Mouse (Mus musculus) erythroblast, adult 5-6 weeks (primary cell): ENCODE measurements around the gene Cox20. TPM values are rescaled to one million over a fixed set of nuclear protein-coding genes. Genes with fewer than 3 reads are reported as not detected.
"Not testable (repeated sequence)": the region's sequence is repeated elsewhere in the genome, so short reads cannot be mapped to it uniquely, and the experiment has no call there.

Source experiments
- ATAC-seq: replicated peaks from 2 replicates; pipeline ENCODE4 v1.8.0; 2016; ENCODE audit warnings: moderate number of reproducible peaks, mild to moderate bottlenecking, moderate TSS enrichment, inconsistent platforms; ENCODE audit not compliant: poor library complexity, low FRiP score, severe bottlenecking
- total RNA-seq, 2 experiments: library from RNA; stranded (forward) in 1 of 2; stranded (reverse) in 1 of 2; fragments of 150-400 nt in 1 of 2; fragments of 200-764, 138-1000 nt in 1 of 2; gene quantifications; 2 replicates each; pipeline versions ENCODE4 v1.2.3 to v1.2.4; 2015 to 2017; ENCODE audit warnings: low replicate concordance in 2 of 2

Cox20 gene
- total RNA-seq (2015; ENCODE audit: low replicate concordance) = 53.6 and 94.9 TPM in 2 replicates
- 54.2 and 68.2 TPM in 2 replicates for total RNA-seq (2017; ENCODE audit: low replicate concordance)

GRCm38 (mm10) chr1:178318389-178319184, at the start of gene Cox20:
Gene Cox20 (plus strand): TSS chr1:178319130.
- ATAC-seq = peak; percentile 85

GRCm38 (mm10) chr1:178270635-178271034, 48.3 kb upstream of the Cox20 start:
- no peak for ATAC-seq

- no peak for ATAC-seq
Measured at GRCm38 (mm10) chr1:178275174-178275730, 43.7 kb upstream of the Cox20 start.

DNA sequence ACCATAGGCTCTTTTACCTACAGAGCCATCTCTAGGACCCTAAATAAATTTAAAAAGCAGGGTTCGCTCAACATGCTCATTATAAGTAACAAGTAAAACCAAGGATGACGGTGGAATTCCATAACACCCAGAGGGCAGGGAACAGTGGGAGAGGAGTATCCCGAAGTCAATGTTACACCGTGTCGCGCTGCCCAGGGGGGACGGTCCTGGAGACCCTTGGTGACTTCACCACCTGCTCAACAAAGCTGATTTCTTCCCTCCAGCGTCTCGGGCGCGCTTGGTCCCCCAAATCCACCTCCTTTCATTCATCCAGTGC, 43.2 kb upstream of the Cox20 start:
- ATAC-seq = no peak

GRCm38 (mm10) chr1:178276054-178276911, 42.6 kb upstream of the Cox20 start:
- no peak; the same call in 1 of the 2 replicates for ATAC-seq

DNA sequence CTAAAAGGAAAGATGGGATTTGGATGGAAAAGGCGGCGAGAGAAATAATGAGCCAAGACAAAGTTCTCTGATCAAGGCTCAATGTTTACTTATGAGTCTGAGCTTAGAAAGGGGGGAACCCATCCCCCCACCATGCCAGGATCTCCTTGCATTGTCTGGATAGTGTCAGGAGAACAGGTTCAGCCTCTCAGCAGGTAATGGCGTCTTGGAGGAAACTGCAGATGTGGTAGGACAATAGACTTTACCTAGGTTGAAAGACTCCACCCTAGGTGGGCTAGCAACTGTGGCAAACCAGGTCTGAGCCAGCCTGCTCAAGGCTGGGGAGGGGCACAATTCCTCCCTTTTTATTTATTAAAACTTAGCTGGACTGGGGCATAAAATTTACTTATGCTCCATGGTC, 35.6 kb upstream of the Cox20 start:
- not testable (repeated sequence) for ATAC-seq

- no peak for ATAC-seq
Measured at GRCm38 (mm10) chr1:178283946-178284720, 34.8 kb upstream of the Cox20 start.

GRCm38 (mm10) chr1:178287601-178288176, 31.2 kb upstream of the Cox20 start:
- no peak for ATAC-seq

DNA sequence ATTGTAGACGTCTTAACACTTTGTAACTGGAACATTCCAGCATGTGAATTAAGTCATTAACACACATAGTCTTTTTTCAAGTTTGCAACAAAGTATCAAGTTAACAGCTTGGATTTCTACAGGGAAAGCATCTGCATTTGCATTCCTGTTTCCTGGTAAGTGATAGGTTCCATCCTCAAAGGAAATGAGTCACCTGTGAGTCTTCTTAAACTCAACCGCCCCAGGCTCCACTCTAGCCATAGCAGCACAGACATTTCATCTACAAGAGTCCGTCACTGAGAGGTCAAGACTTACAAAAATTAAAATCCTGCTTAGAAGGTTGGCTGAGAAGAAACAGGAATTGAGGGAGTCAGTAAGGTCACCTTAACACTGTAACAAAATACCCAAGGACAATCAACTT, 27.2 kb upstream of the Cox20 start:
- ATAC-seq = no peak

DNA sequence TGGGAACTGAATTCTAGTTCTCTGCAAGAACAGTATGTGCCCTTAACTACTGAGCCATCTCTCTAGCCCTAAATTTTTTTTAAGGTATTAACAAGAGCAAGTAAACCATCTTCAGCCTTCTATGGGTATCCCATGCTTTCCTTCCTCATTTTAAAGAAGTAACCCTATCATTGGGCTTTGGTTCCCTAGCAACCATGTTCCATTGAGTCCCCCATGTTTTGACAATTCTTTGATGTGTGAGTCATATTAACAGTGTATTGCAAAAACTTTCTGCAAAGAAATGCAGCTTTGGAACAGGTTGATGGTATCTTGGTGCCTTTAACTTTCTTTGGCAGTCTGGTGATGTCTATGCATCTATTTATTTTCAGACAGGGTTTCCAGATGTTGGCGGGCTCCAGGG, 24.9 kb upstream of the Cox20 start:
- no peak for ATAC-seq

DNA sequence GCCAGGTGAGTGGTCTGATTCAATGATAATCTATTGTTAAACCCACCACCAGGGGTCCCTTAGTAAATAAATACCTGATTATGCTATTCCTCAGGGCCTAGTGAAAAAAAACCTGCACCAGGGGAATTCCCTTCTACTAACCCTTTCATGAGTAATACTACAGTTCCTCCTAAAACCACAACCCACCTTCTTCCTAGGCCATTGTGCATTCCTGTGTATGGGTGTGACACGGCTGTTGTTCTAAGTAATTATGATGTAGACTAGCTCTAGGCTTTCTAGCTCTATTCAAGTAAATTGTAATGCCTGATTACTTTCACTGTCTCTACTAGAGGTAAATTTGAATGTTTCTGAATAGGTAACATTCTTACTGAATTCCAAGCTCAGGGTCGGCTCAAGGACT, 17.7 kb upstream of the Cox20 start:
- ATAC-seq = not testable (repeated sequence)

DNA sequence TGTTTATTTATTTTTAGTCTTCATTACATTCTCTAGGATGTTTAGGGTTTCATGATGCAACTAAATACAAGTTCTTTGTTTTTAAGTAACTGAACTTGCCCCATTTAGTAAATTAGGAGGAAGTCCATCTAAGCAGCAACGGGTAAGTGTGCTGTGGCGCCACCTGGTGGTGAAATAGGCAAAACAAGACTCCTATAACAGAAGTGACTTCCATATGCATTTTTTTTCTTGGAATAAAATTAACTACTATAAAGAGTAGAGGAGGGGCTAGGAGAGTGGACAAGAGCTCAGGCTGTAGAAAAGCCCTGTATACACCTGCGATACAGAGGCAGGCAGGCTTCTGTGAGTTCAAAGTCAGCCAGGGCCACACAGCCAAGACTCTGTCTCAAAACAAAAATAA, 15.5 kb upstream of the Cox20 start:
- ATAC-seq = peak; percentile 68

GRCm38 (mm10) chr1:178309487-178309886, 9.4 kb upstream of the Cox20 start:
- ATAC-seq = no peak

DNA sequence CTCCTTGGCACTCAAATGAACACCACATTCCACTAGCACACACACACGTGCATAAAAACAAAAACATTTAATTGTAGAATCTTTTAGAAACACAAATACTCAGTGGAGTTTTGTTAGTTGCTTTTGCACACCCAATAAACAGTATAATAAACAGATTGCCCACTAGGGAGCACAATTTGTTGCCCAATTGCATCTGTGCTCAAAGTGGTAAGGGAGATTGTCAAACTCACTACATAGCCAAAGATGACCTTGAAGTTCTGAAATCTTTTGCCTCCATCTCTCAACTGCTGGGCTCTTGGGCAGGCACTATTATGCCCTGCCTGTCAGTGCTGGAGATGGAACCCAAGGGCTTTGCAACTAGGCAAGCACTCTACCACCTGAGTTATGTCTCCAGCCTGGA, 8.8 kb upstream of the Cox20 start:
- ATAC-seq = no peak

GRCm38 (mm10) chr1:178313039-178313597, 5.8 kb upstream of the Cox20 start:
- ATAC-seq = peak; percentile 76

DNA sequence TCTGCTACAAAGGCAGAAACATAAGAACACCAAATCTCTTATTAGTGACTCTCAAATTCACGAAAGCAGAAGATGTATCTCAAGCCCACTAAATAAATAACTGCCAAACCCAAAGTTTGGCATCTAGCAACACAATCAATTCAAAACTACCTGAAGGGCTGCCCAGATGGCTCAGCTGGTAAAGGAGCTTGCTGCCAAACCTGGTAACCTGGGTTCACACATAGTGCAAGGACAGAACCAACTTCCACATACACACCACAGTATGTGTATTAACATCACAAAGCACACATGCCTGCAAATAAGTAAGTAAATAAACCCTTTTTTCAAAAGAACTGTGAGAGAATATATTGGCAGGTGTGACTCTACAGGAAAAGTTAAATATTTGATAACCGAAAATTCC, 4.7 kb upstream of the Cox20 start:
- no peak for ATAC-seq

GRCm38 (mm10) chr1:178317275-178318001, 1.5 kb upstream of the Cox20 start:
- ATAC-seq = no peak

DNA sequence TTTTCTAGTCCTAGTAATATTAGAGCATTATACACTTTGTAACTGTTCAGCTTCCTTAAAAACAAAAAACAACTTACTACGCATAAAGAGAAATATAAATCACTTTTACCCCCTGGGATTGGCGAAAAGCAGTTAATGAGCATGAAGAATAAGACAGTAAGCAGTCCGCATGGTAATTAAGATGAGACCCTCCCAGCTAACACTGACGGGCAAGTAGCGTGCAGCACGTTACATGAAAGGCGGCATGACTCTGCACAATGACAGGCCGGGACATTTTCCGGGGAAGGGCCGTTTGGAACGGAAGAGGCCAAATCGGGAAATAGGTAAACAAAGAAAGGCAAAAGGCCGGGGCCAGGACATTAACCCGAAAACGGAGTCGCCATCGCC, 935 bp upstream of the Cox20 start:
- ATAC-seq = peak; percentile 71
